Mouse (Mus musculus) hindbrain, postnatal 0 days (tissue): ENCODE measurements around the gene Gtf2b. TPM values are rescaled to one million over a fixed set of nuclear protein-coding genes. Genes with fewer than 3 reads are reported as not detected.
A peak's percentile ranks its signal among the peaks of the same experiment; 100 is the strongest.

Experiments
- ATAC-seq: fragments of 200-750 bp; cut with Nextera tagmentation; 2 replicates; pipeline ENCODE4 v1.8.0; 2017; ENCODE audit warnings: mild to moderate bottlenecking, moderate TSS enrichment, moderate library complexity
- DNase-seq: peaks from one replicate; pipeline ENCODE4 v3.0.0-alpha.2; 2015; ENCODE audit warnings: low spot score
- H3K27ac ChIP-seq: fragments of 300-500 bp; sonication (generic); 2 replicates; pipeline ENCODE4 v1.5.1; 2014; ENCODE audit warnings: mild to moderate bottlenecking
- H3K27me3 ChIP-seq: fragments of 300-500 bp; sonication (generic); 2 replicates; pipeline ENCODE4 v1.6.1; 2014; ENCODE audit warnings: low read length, mixed read lengths; ENCODE audit not compliant: insufficient read depth
- H3K36me3 ChIP-seq: fragments of 300-500 bp; sonication (generic); 2 replicates; pipeline ENCODE4 v1.6.1; 2014; ENCODE audit warnings: low read length, mixed read lengths; ENCODE audit not compliant: insufficient read depth
- H3K4me1 ChIP-seq: fragments of 300-500 bp; sonication (generic); 2 replicates; pipeline ENCODE4 v1.6.1; 2014; ENCODE audit warnings: antibody characterized with exemption, low read length, mixed read lengths; ENCODE audit not compliant: insufficient read depth
- H3K4me2 ChIP-seq: fragments of 300-500 bp; sonication (generic); 2 replicates; pipeline ENCODE4 v1.6.1; 2014; ENCODE audit warnings: low read depth, mild to moderate bottlenecking, low read length, moderate library complexity, mixed read lengths
- H3K4me3 ChIP-seq: fragments of 300-500 bp; sonication (generic); 2 replicates; pipeline ENCODE4 v1.5.1; 2014; ENCODE audit warnings: low read length
- H3K9ac ChIP-seq: fragments of 300-500 bp; sonication (generic); replicated peaks from 2 replicates; pipeline ENCODE4 v1.6.1; 2014; ENCODE audit warnings: mild to moderate bottlenecking, low read length, moderate library complexity, mixed read lengths
- H3K9me3 ChIP-seq: fragments of 300-500 bp; sonication (generic); 2 replicates; pipeline ENCODE4 v1.6.1; 2016; ENCODE audit warnings: low read length, mixed read lengths
- CTCF ChIP-seq: IDR thresholded peaks from 2 replicates; pipeline ENCODE4 v1.5.1; 2016; ENCODE audit warnings: antibody characterized with exemption, control low read depth, low read depth
- WGBS: fragments of 180-500 bp; shearing (Covaris S2); extraction: QIAGEN DNeasy Blood & Tissue Kit; methylation state at CpG from one replicate; pipeline ENCODE4 v1.1.7; 2014; 5-methylcytosine and 5-hydroxymethylcytosine counted together
- polyA plus RNA-seq: library from polyadenylated mRNA; unstranded; fragments of >200 nt; fragmentation: Nextera tagmentation; extraction: Ambion mirVana; gene quantifications from 2 replicates; pipeline ENCODE4 v1.2.1, GENCODE M21; 2015
- total RNA-seq: library from RNA; depleted of rRNA; stranded (reverse); fragments of >200 nt; gene quantifications from 2 replicates; pipeline ENCODE4 v1.2.3, GENCODE M21; 2014

The Gtf2b gene
- total and polyA plus RNA-seq, 2 experiments from 2014 or later, result 31.0 to 57.5 TPM

DNA sequence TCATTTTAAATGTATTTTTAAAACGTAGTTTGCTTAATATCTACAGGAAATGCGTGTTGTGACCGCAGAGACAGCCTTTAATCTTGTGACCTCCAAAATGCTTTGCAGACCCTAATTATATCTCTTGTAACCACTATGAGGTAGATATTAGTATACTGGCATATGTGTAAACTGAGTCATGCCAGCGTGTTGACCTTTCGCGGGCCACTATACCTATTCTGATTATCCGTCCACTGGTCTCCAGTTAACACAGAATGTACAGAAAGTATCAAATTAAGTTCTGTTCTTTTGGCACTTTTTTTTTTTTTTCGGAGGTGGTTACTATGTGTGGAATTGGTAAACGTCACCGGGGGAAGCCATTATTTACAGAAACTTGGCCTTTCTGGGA, 927 bp downstream of the Gtf2b start:
- H3K4me3 ChIP-seq, result peak overlapping the region; percentile 87
- no peak for ATAC-seq
- H3K9me3 ChIP-seq, result no peaks in the 10 kb centered on the region
- H3K4me2 ChIP-seq, result peak overlapping the region; percentile 85
- peak overlapping the region; percentile 83; the same call in 1 of the 2 replicates for H3K27ac ChIP-seq
- no peak for TF ChIP-seq CTCF
- no peaks in the 10 kb centered on the region for H3K36me3 ChIP-seq
- 24% methylated on average over 10 of the region's 10 CpGs for WGBS
- H3K27me3 ChIP-seq, result no peaks in the 10 kb centered on the region
- peaks cover 3% of the 10 kb centered on the region for H3K4me1 ChIP-seq
- no peak for DNase-seq
- H3K9ac ChIP-seq, result peak overlapping the region; percentile 92

- no peaks in the 10 kb centered on the region for H3K9me3 ChIP-seq
- no peak for DNase-seq
- 93% methylated on average over 6 of the region's 6 CpGs for WGBS
- H3K4me3 ChIP-seq, result no peak overlapping the region
- no peaks in the 10 kb centered on the region for H3K27me3 ChIP-seq
- no peaks in the 10 kb centered on the region for H3K36me3 ChIP-seq
- H3K27ac ChIP-seq, result no peak overlapping the region
- H3K4me1 ChIP-seq, result peaks cover 3% of the 10 kb centered on the region
- TF ChIP-seq CTCF, result no peak
- H3K9ac ChIP-seq, result no peak overlapping the region
- no peak overlapping the region for H3K4me2 ChIP-seq
- ATAC-seq, result no peak
Observed at GRCm38 (mm10) chr3:142768498-142768897, 3.7 kb downstream of the Gtf2b start.

DNA sequence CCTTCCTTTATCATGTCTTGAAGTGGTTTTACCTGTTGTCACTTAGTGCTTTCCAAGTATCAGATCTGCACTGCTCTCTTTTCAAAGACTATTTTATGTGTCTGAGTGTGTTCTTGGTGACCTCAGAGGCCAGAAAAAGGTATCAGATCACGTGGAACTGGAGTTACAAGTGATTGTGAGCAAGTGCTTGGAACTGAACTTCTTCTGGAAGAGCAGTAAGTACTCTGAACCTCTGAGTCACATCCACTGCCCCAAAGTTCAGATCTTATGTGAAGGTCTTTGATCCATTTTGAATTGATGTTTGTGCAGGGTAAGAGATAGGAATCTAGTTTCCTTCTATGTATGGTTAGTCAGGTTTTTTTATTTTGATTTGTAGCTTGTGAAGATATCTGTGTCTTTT, 5.7 kb downstream of the Gtf2b start:
- Histone ChIP-seq H3K9me3 (no peaks in the 10 kb centered on the region), H3K36me3 (no peaks in the 10 kb centered on the region; the same call in 1 of the 2 replicates), H3K4me1 (peaks cover 3% of the 10 kb centered on the region), H3K9ac (no peak overlapping the region), H3K27me3 (no peaks in the 10 kb centered on the region), H3K4me3 (no peak overlapping the region), H3K27ac (no peak overlapping the region), H3K4me2 (no peak overlapping the region)
- WGBS, result 78% methylated on average over 1 of the region's 1 CpGs
- ATAC-seq (no peak), DNase-seq (no peak)
- TF ChIP-seq CTCF, result no peak

DNA sequence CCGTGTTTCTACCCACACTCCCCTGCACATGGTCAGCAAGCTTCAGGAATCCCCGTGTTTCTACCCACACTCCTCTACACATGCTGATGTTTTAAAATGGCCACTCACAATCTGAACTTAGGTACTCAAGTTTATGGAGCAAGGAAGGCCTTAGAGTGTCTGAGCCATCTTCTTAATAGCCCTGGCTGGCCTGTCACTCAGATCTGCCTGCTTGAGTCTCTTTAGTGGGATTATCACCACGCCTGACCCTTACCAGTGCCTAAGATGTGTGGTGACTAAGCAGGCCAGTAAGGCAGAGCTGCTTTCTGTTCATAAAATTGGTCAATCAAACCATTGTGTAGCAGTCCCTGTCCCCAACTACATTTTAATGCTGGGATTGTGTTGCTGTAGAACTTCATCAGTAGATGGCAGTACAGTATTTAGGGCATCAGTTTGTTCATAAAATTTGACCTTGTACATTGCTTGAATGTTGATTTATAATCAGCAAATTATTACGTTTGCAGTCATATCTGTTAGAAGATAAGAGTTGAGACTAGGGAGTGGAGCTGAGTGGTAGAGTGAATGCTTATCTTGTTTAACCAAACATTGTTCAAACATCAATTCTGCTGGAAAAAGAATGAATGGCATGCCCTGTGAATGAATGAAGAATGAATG, 8.8 kb downstream of the Gtf2b start:
- Histone ChIP-seq H3K9ac (no peak overlapping the region), H3K4me2 (no peak overlapping the region), H3K4me3 (no peak overlapping the region), H3K27ac (no peak overlapping the region), H3K9me3 (no peaks in the 10 kb centered on the region), H3K27me3 (no peaks in the 10 kb centered on the region), H3K4me1 (no peaks in the 10 kb centered on the region), H3K36me3 (no peaks in the 10 kb centered on the region; the same call in 1 of the 2 replicates)
- DNase-seq (no peak), ATAC-seq (no peak)
- 83% methylated on average over 4 of the region's 4 CpGs for WGBS
- peak; percentile 50 for TF ChIP-seq CTCF

- Histone ChIP-seq H3K9ac (no peak overlapping the region), H3K27me3 (no peaks in the 10 kb centered on the region), H3K27ac (no peak overlapping the region), H3K4me3 (no peak overlapping the region), H3K36me3 (peaks cover 27% of the 10 kb centered on the region), H3K4me1 (no peaks in the 10 kb centered on the region), H3K4me2 (no peak overlapping the region), H3K9me3 (no peaks in the 10 kb centered on the region)
- no peak for TF ChIP-seq CTCF
- ATAC-seq, result no peak
- no peak for DNase-seq
- WGBS, result 64% methylated on average over 3 of the region's 3 CpGs
Observed at GRCm38 (mm10) chr3:142777227-142777626, 12.4 kb downstream of the Gtf2b start.

GRCm38 (mm10) chr3:142786423-142787072, 21.7 kb downstream of the Gtf2b start:
- no peak overlapping the region for H3K4me3 ChIP-seq
- no peaks in the 10 kb centered on the region for H3K9me3 ChIP-seq
- no peak overlapping the region for H3K9ac ChIP-seq
- DNase-seq (no peak), ATAC-seq (no peak)
- peaks cover 8% of the 10 kb centered on the region for H3K36me3 ChIP-seq
- H3K4me2 ChIP-seq, result no peak overlapping the region
- no peaks in the 10 kb centered on the region for H3K4me1 ChIP-seq
- no peak for TF ChIP-seq CTCF
- H3K27me3 ChIP-seq, result no peaks in the 10 kb centered on the region
- H3K27ac ChIP-seq, result no peak overlapping the region
- 62% methylated on average over 2 of the region's 2 CpGs for WGBS

DNA sequence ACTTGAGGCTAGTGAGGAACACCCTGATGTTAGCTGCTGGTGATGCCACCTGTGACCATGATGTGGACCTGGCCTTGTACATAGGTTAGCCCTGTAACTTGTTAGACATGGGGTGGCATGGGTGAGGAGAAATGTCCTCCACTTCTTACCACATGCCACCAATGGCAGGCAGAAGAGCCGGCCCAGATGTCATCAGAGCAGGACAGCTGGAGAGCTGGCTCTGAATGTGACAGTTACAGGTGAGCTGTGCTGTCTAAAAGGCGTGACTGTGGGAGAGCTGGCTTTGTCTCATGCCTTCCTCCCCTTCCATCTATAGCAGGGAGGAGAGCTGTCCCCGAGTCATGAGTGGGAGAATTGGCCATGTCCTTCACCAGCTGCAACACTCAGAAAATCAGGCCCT, 30.7 kb downstream of the Gtf2b start:
- Histone ChIP-seq H3K36me3 (peaks cover 39% of the 10 kb centered on the region), H3K27me3 (no peaks in the 10 kb centered on the region), H3K9me3 (no peaks in the 10 kb centered on the region), H3K4me3 (no peak overlapping the region), H3K27ac (no peak overlapping the region), H3K4me2 (no peak overlapping the region), H3K4me1 (no peaks in the 10 kb centered on the region), H3K9ac (no peak overlapping the region)
- ATAC-seq, result no peak
- 95% methylated on average over 3 of the region's 3 CpGs for WGBS
- no peak for TF ChIP-seq CTCF
- no peak for DNase-seq
